Mouse (Mus musculus) midbrain, embryonic 16.5 days (tissue): Measurements from ENCODE around the gene Ankle2. TPM values are rescaled to one million over a fixed set of nuclear protein-coding genes. Genes with fewer than 3 reads are reported as not detected.
A peak's percentile ranks its signal among the peaks of the same experiment; 100 is the strongest.

Experiments used
- ATAC-seq: fragments of 200-750 bp; cut with Nextera tagmentation; 2 replicates; pipeline ENCODE4 v1.8.0; 2017; ENCODE audit warnings: moderate TSS enrichment
- H3K27ac ChIP-seq: fragments of 300-500 bp; sonication (generic); 2 replicates; pipeline ENCODE4 v1.5.1; 2014; ENCODE audit warnings: mild to moderate bottlenecking, low read length, mixed read lengths
- H3K27me3 ChIP-seq: fragments of 300-500 bp; sonication (generic); 2 replicates; pipeline ENCODE4 v1.6.1; 2014; ENCODE audit warnings: low read depth, low read length, mixed read lengths; ENCODE audit not compliant: control insufficient read depth, insufficient read depth
- H3K36me3 ChIP-seq: fragments of 300-500 bp; sonication (generic); 2 replicates; pipeline ENCODE4 v1.6.1; 2014; ENCODE audit warnings: mild to moderate bottlenecking, low read length, moderate library complexity, mixed read lengths; ENCODE audit not compliant: control insufficient read depth, insufficient read depth
- H3K4me1 ChIP-seq: fragments of 300-500 bp; sonication (generic); 2 replicates; pipeline ENCODE4 v1.6.1; 2014; ENCODE audit warnings: mild to moderate bottlenecking, low read length, mixed read lengths; ENCODE audit not compliant: control insufficient read depth, insufficient read depth
- H3K4me2 ChIP-seq: fragments of 300-500 bp; sonication (generic); 2 replicates; pipeline ENCODE4 v1.6.1; 2014; ENCODE audit warnings: mild to moderate bottlenecking, low read length, mixed read lengths
- H3K4me3 ChIP-seq: fragments of 300-500 bp; sonication (generic); 2 replicates; pipeline ENCODE4 v1.5.1; 2014; ENCODE audit warnings: low read depth, mild to moderate bottlenecking, low read length, moderate library complexity, mixed read lengths
- H3K9ac ChIP-seq: fragments of 300-500 bp; sonication (generic); 2 replicates; pipeline ENCODE4 v1.6.1; 2014; ENCODE audit warnings: low read depth, low read length, mixed read lengths
- H3K9me3 ChIP-seq: fragments of 300-500 bp; sonication (generic); replicated peaks from 2 replicates; pipeline ENCODE4 v1.6.1; 2014; ENCODE audit warnings: mild to moderate bottlenecking, low read length, mixed read lengths; ENCODE audit not compliant: control insufficient read depth, poor library complexity, severe bottlenecking
- WGBS: fragments of 180-500 bp; shearing (Covaris S2); extraction: QIAGEN DNeasy Blood & Tissue Kit; methylation state at CpG from one replicate; pipeline ENCODE4 v1.1.7; 2014; 5-methylcytosine and 5-hydroxymethylcytosine counted together
- polyA plus RNA-seq: library from polyadenylated mRNA; unstranded; fragments of >200 nt; fragmentation: Nextera tagmentation; extraction: Ambion mirVana; gene quantifications from 2 replicates; pipeline ENCODE4 v1.2.1, GENCODE M21; 2015

Gene Ankle2
- 18.7 and 24.1 TPM in 2 replicates for polyA plus RNA-seq

- under 1% methylated on average over 76 of the region's 81 CpGs for WGBS
- no peaks in the 10 kb centered on the region for H3K27me3 ChIP-seq
- ATAC-seq = peak; percentile 96
- H3K9me3 ChIP-seq = no peaks in the 10 kb centered on the region
- peaks cover 5% of the 10 kb centered on the region; the same call in 1 of the 2 replicates for H3K36me3 ChIP-seq
- H3K4me2 ChIP-seq = peak within 1 kb of the TSS; percentile 73
- H3K27ac ChIP-seq = peak within 1 kb of the TSS; percentile 90
- H3K4me3 ChIP-seq = peak within 1 kb of the TSS; percentile 57
- H3K4me1 ChIP-seq = peaks cover 21% of the 10 kb centered on the region
- peak within 1 kb of the TSS; percentile 87 for H3K9ac ChIP-seq
These were observed at the start of gene Ankle2 for GRCm38 (mm10) chr5:110230780-110231461. Gene Ankle2, plus strand, starts transcription at chr5:110231004.

GRCm38 (mm10) chr5:110181716-110182115 lies 49.1 kb upstream of the Ankle2 start:
- Histone ChIP-seq H3K9me3 (no peaks in the 10 kb centered on the region), H3K4me1 (peaks cover 10% of the 10 kb centered on the region), H3K4me3 (no peak overlapping the region), H3K27me3 (no peaks in the 10 kb centered on the region), H3K4me2 (no peak overlapping the region), H3K36me3 (peaks cover 23% of the 10 kb centered on the region), H3K27ac (no peak overlapping the region), H3K9ac (no peak overlapping the region)
- 94% methylated on average over 5 of the region's 5 CpGs for WGBS
- ATAC-seq = no peak

GRCm38 (mm10) chr5:110203164-110203895 lies 27.5 kb upstream of the Ankle2 start:
- 90% methylated on average over 10 of the region's 10 CpGs for WGBS
- peaks cover 52% of the 10 kb centered on the region for H3K36me3 ChIP-seq

GRCm38 (mm10) chr5:110204777-110205176 lies 26.0 kb upstream of the Ankle2 start:
- H3K27me3 ChIP-seq = no peaks in the 10 kb centered on the region
- no peak overlapping the region for H3K4me2 ChIP-seq
- no peaks in the 10 kb centered on the region for H3K4me1 ChIP-seq
- no peak overlapping the region for H3K4me3 ChIP-seq
- H3K9me3 ChIP-seq = no peaks in the 10 kb centered on the region
- 81% methylated on average over 6 of the region's 6 CpGs for WGBS
- H3K36me3 ChIP-seq = peaks cover 62% of the 10 kb centered on the region
- H3K9ac ChIP-seq = no peak overlapping the region
- no peak for ATAC-seq
- H3K27ac ChIP-seq = no peak overlapping the region

More at GRCm38 (mm10) chr5:110203164-110203895, 27.5 kb upstream of the Ankle2 start:
- Histone ChIP-seq H3K4me3 (no peak overlapping the region), H3K9ac (no peak overlapping the region), H3K4me2 (no peak overlapping the region), H3K27ac (no peak overlapping the region), H3K4me1 (no peaks in the 10 kb centered on the region), H3K27me3 (no peaks in the 10 kb centered on the region), H3K9me3 (no peaks in the 10 kb centered on the region)
- no peak for ATAC-seq

- Histone ChIP-seq H3K9me3 (no peaks in the 10 kb centered on the region), H3K27me3 (no peaks in the 10 kb centered on the region), H3K9ac (no peak overlapping the region), H3K4me2 (no peak overlapping the region), H3K27ac (no peak overlapping the region), H3K4me3 (no peak overlapping the region), H3K36me3 (peaks cover 45% of the 10 kb centered on the region), H3K4me1 (no peaks in the 10 kb centered on the region)
- WGBS = 98% methylated on average over 2 of the region's 2 CpGs
- no peak for ATAC-seq
These were observed 19.5 kb upstream of the Ankle2 start for GRCm38 (mm10) chr5:110211312-110211711.

GRCm38 (mm10) chr5:110216780-110217179 lies 14.0 kb upstream of the Ankle2 start:
- Histone ChIP-seq H3K4me3 (no peak overlapping the region), H3K4me1 (no peaks in the 10 kb centered on the region), H3K36me3 (peaks cover 46% of the 10 kb centered on the region), H3K27me3 (no peaks in the 10 kb centered on the region), H3K9ac (no peak overlapping the region), H3K4me2 (no peak overlapping the region), H3K9me3 (no peaks in the 10 kb centered on the region), H3K27ac (no peak overlapping the region)
- no peak for ATAC-seq
- WGBS = 93% methylated on average over 3 of the region's 3 CpGs

- 94% methylated on average over 4 of the region's 4 CpGs for WGBS
- H3K4me1 ChIP-seq = no peaks in the 10 kb centered on the region
- H3K27ac ChIP-seq = no peak overlapping the region
- no peak for ATAC-seq
- H3K4me3 ChIP-seq = no peak overlapping the region
- no peak overlapping the region for H3K9ac ChIP-seq
- no peak overlapping the region for H3K4me2 ChIP-seq
- no peaks in the 10 kb centered on the region for H3K27me3 ChIP-seq
- H3K36me3 ChIP-seq = peaks cover 42% of the 10 kb centered on the region
- no peaks in the 10 kb centered on the region for H3K9me3 ChIP-seq
These were observed 10.5 kb upstream of the Ankle2 start for GRCm38 (mm10) chr5:110220331-110220730.

GRCm38 (mm10) chr5:110222757-110223156 lies 8.0 kb upstream of the Ankle2 start:
- H3K36me3 ChIP-seq = peaks cover 32% of the 10 kb centered on the region
- H3K9me3 ChIP-seq = no peaks in the 10 kb centered on the region
- no peaks in the 10 kb centered on the region for H3K4me1 ChIP-seq
- no peak overlapping the region for H3K9ac ChIP-seq
- H3K4me3 ChIP-seq = no peak overlapping the region
- no peak overlapping the region for H3K4me2 ChIP-seq
- no peak overlapping the region for H3K27ac ChIP-seq
- no peaks in the 10 kb centered on the region for H3K27me3 ChIP-seq
- WGBS = 86% methylated on average over 6 of the region's 6 CpGs
- ATAC-seq = no peak

- Histone ChIP-seq H3K9ac (no peak overlapping the region), H3K27ac (no peak overlapping the region), H3K4me1 (peaks cover 3% of the 10 kb centered on the region), H3K4me2 (no peak overlapping the region), H3K36me3 (peaks cover 23% of the 10 kb centered on the region), H3K9me3 (no peaks in the 10 kb centered on the region), H3K4me3 (no peak overlapping the region), H3K27me3 (no peaks in the 10 kb centered on the region)
- ATAC-seq = no peak
- 82% methylated on average over 3 of the region's 3 CpGs for WGBS
These were observed 5.7 kb upstream of the Ankle2 start for GRCm38 (mm10) chr5:110225056-110225455.
